Mouse (Mus musculus): ENCODE results near the gene Trib2.
A peak's percentile ranks its signal among the peaks of the same experiment; 100 is the strongest.

Trib2 gene

DNA sequence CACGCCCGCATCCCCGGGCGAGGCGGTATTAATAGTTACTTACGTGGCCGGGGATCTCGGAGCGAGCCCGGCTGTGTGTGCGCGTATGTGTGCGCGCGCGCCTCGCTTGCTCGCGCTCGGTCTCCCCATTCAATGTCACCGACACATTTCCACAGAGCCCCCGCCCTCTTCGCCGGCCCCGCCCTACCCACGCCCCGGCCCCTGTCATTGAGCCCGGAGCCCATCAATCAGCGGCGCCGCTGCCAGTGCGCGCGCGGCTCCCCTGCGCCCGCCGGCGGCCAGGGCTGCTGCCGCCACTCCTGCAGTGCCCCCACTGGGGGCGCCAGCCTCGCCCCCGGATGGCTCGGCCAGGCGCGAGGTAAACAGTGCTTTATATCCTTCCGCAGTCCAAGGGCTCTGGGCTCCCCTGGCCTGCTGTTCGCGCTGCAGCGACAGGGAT is at the start of gene Trib2:
Trib2 (minus strand) TSS at position 183 of the 439 bp plus-strand sequence.
- DNase-seq, result peak; percentile 95

GRCm38 (mm10) chr12:15858005-15858404 is 41.3 kb upstream of the Trib2 start:
- DNase-seq, result no peak

- DNase-seq, result no peak
These were observed 39.2 kb upstream of the Trib2 start for GRCm38 (mm10) chr12:15855891-15856290.

- peak in 1 of 2 experiments; percentile 23 for DNase-seq
These were observed 36.1 kb upstream of the Trib2 start for GRCm38 (mm10) chr12:15852781-15853180.

DNA sequence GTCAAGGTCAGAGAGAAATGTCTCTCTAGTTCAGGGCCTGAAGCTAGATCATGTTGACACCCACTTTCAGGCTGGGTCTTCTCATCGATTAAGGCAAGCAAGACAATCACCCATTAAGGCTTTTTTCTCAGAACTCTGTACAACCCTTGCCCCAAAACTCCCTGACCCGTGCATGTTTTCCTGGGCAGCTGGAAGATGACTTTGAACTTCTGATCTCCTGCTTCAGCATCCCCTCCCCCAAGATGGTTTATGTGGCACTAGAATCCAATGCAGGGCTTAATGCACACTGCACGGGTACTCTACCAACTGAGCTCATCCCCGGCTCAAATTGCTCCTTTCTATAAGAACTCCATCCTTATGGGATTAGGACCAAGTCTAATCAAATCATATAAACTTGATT is 35.3 kb upstream of the Trib2 start:
- DNase-seq, result peak; percentile 29 to 52

- peak; percentile 77 to 81 for DNase-seq
These were observed 33.7 kb upstream of the Trib2 start for GRCm38 (mm10) chr12:15850441-15850895.

GRCm38 (mm10) chr12:15849861-15850294 is 33.2 kb upstream of the Trib2 start:
- DNase-seq, result peak; percentile 67 to 88

DNA sequence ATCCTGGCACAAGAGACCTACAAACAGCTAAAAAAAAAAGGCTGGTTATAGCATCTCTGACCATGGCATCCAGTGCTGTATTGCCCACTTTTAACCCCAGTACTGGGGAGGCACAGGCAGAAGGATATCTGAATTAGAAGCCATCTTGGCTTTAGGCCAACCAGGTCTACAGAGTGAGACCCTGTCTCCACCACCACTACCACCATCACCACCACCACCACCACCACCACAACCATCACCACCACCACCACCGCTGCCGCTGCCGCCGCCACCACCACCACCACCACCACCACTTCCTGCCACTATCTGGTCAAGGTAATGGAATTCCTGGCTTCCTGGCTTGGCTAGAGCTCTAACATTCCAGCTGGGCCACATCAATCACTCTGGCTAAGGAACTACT is 31.7 kb upstream of the Trib2 start:
- DNase-seq, result peak; percentile 30 to 43

GRCm38 (mm10) chr12:15844701-15845100 is 28.0 kb upstream of the Trib2 start:
- DNase-seq, result no peak

DNA sequence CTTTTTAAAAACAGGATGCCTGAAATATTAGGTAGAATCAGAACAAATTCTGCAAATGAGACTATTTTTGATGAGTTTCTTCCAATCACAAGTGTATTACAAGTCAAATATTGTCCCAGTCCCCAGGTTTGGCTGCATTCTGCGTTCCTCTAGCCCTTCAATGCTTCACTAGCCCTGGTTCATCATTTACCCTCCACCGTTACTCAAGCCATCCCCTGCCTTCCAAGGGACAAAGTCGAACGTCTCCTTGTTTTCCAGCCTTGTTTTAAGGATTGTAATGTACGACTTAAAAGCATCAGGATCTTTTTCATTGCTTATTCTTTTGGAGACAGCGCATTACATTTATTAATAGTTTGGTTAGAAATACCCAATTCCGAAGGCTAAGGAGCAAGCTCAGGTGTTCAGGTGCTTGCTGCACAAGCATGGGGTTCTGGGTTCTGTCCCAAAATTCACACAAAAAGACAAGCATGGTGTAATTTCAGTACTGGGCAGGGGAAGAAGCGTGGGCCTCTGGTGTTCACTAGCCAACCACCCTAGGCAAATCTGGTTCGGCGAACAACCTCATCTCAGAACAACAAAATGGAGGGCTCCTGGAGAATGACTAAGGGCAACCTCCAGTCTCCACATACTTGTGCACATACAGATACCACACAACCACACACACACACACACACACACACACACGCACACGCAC is 24.3 kb upstream of the Trib2 start:
- peak; percentile 71 to 86 for DNase-seq

- DNase-seq, result no peak
These were observed 21.5 kb upstream of the Trib2 start for GRCm38 (mm10) chr12:15838201-15838600.

GRCm38 (mm10) chr12:15837566-15837965 is 20.8 kb upstream of the Trib2 start:
- DNase-seq, result no peak

- DNase-seq, result no peak
These were observed 15.9 kb upstream of the Trib2 start for GRCm38 (mm10) chr12:15832674-15833052.

- no peak for DNase-seq
These were observed 15.4 kb upstream of the Trib2 start for GRCm38 (mm10) chr12:15831941-15832673.

DNA sequence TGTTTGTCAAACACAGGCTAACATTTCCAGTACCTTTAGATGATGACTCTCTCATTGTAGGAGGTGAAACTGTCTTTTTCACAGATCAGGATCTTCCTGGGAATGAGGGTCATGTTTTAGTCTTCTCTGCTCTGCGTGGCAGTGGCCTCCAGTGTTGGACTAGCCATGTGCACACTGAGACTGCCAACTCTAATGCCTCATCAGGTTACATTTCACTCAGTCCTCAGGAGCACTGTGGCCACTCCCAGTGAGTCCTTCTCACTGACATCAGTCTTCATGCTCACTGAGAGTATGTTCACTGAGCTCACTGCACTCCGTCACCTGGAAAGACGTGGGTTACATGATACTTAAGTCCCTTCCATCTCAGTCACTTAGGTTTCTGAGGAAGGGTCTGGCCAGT is 14.0 kb upstream of the Trib2 start:
- DNase-seq, result peak; percentile 45 to 46

GRCm38 (mm10) chr12:15828815-15829398 is 12.2 kb upstream of the Trib2 start:
- no peak for DNase-seq

GRCm38 (mm10) chr12:15821019-15821418 is 4.3 kb upstream of the Trib2 start:
- no peak for DNase-seq

GRCm38 (mm10) chr12:15817365-15817764 is 643 bp upstream of the Trib2 start:
- peak; percentile 86 to 94 for DNase-seq

GRCm38 (mm10) chr12:15816254-15816605 is 492 bp downstream of the Trib2 start:
- DNase-seq, result peak in 1 of 2 experiments; percentile 67

GRCm38 (mm10) chr12:15815576-15816253 is 1.0 kb downstream of the Trib2 start:
- DNase-seq, result peak; percentile 72 to 73

DNA sequence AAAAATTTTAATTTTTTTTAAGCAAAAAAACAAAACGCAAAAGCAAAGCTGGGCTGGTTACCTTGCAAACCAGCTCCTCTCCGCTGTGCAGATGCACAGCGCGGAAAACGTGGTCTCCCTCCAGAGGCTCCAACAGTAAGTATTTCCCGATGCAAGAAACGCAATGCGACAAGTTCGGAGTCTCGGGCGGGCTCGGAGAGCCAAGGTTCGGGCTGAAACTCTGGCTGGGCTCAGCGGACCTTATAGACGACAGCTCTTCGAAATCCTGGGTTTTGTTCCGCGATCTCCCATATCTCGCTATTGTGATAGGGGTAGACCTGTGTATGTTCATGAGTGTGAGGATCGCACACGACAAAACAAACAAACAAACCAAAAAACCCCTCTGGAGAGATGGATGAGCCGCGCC is 1.5 kb downstream of the Trib2 start:
- DNase-seq, result peak; percentile 46 to 59

- peak; percentile 25 to 55 for DNase-seq
These were observed 2.3 kb downstream of the Trib2 start for GRCm38 (mm10) chr12:15814249-15815081.

Measured in kidney, postnatal 36 days (tissue).